Mouse (Mus musculus): ENCODE measurements around the gene Pex14.
"Not testable (repeated sequence)": the region's sequence is repeated elsewhere in the genome, so short reads cannot be mapped to it uniquely, and the experiment has no call there.

The Pex14 gene

GRCm38 (mm10) chr4:149101456-149101855 is 1.8 kb upstream of the Pex14 start:
- DNase-seq: no peak

- not testable (repeated sequence) for DNase-seq
Observed at GRCm38 (mm10) chr4:149100449-149100848, 773 bp upstream of the Pex14 start.

- DNase-seq: no peak
Observed at GRCm38 (mm10) chr4:149098571-149098970, 1.1 kb downstream of the Pex14 start.

- DNase-seq: no peak
Observed at GRCm38 (mm10) chr4:149097956-149098355, 1.7 kb downstream of the Pex14 start.

GRCm38 (mm10) chr4:149091364-149091763 is 8.3 kb downstream of the Pex14 start:
- no peak for DNase-seq

- DNase-seq: no peak
Observed at GRCm38 (mm10) chr4:149085381-149085780, 14.3 kb downstream of the Pex14 start.

- no peak for DNase-seq
Observed at GRCm38 (mm10) chr4:149081528-149081927, 18.1 kb downstream of the Pex14 start.

GRCm38 (mm10) chr4:149080111-149080510 is 19.6 kb downstream of the Pex14 start:
- DNase-seq: no peak

GRCm38 (mm10) chr4:149079629-149080028 is 20.0 kb downstream of the Pex14 start:
- DNase-seq: no peak

GRCm38 (mm10) chr4:149078261-149078660 is 21.4 kb downstream of the Pex14 start:
- no peak for DNase-seq

GRCm38 (mm10) chr4:149075871-149076575 is 23.7 kb downstream of the Pex14 start:
- DNase-seq: peak; percentile 71

- no peak for DNase-seq
Observed at GRCm38 (mm10) chr4:149075073-149075472, 24.6 kb downstream of the Pex14 start.

GRCm38 (mm10) chr4:149066672-149067551 is 32.8 kb downstream of the Pex14 start:
- DNase-seq: no peak

GRCm38 (mm10) chr4:149064061-149064854 is 35.4 kb downstream of the Pex14 start:
- DNase-seq: no peak

GRCm38 (mm10) chr4:149062406-149063318 is 37.0 kb downstream of the Pex14 start:
- no peak for DNase-seq

- DNase-seq: no peak
Observed at GRCm38 (mm10) chr4:149061432-149061718, 38.3 kb downstream of the Pex14 start.

GRCm38 (mm10) chr4:149060621-149061431 is 38.9 kb downstream of the Pex14 start:
- DNase-seq: no peak

GRCm38 (mm10) chr4:149059713-149060112 is 40.0 kb downstream of the Pex14 start:
- DNase-seq: no peak

- no peak for DNase-seq
Observed at GRCm38 (mm10) chr4:149058298-149058697, 41.4 kb downstream of the Pex14 start.

- no peak for DNase-seq
Observed at GRCm38 (mm10) chr4:149057470-149057869, 42.2 kb downstream of the Pex14 start.

GRCm38 (mm10) chr4:149056957-149057356 is 42.7 kb downstream of the Pex14 start:
- DNase-seq: no peak
